Mouse (Mus musculus) intestine, embryonic 14.5 days (tissue): ENCODE results near the gene Spag6. TPM values are rescaled to one million over a fixed set of nuclear protein-coding genes. Genes with fewer than 3 reads are reported as not detected.
A peak's percentile ranks its signal among the peaks of the same experiment; 100 is the strongest.

Source experiments
- ATAC-seq: fragments of 200-750 bp; cut with Nextera tagmentation; replicated peaks from 2 replicates; pipeline ENCODE4 v1.8.0; 2017; ENCODE audit warnings: low read depth, moderate number of reproducible peaks, moderate TSS enrichment, moderate library complexity; ENCODE audit not compliant: low FRiP score, low TSS enrichment
- DNase-seq: peaks from one replicate; pipeline ENCODE4 v3.0.0-alpha.2; 2018; ENCODE audit warnings: low spot score
- H3K27ac ChIP-seq: fragments of 300-500 bp; sonication (generic); 2 replicates; pipeline ENCODE4 v1.5.1; 2014; ENCODE audit warnings: low read depth, mild to moderate bottlenecking, control low read depth
- H3K27me3 ChIP-seq: fragments of 300-500 bp; sonication (generic); replicated peaks from 2 replicates; pipeline ENCODE4 v1.6.1; 2014; ENCODE audit warnings: low read length, control low read depth; ENCODE audit not compliant: control insufficient read depth, insufficient read depth
- H3K36me3 ChIP-seq: fragments of 300-500 bp; sonication (generic); 2 replicates; pipeline ENCODE4 v1.6.1; 2014; ENCODE audit warnings: low read length, control low read depth; ENCODE audit not compliant: control insufficient read depth, insufficient read depth
- H3K4me1 ChIP-seq: fragments of 300-500 bp; sonication (generic); replicated peaks from 2 replicates; pipeline ENCODE4 v1.6.1; 2014; ENCODE audit warnings: low read length, control low read depth, mixed read lengths; ENCODE audit not compliant: control insufficient read depth, insufficient read depth
- H3K4me2 ChIP-seq: fragments of 300-500 bp; sonication (generic); 2 replicates; pipeline ENCODE4 v1.6.1; 2014; ENCODE audit warnings: low read length
- H3K4me3 ChIP-seq: fragments of 300-500 bp; sonication (generic); 2 replicates; pipeline ENCODE4 v1.5.1; 2014; ENCODE audit warnings: low read depth, low read length, control low read depth, mixed read lengths
- H3K9ac ChIP-seq: fragments of 300-500 bp; sonication (generic); 2 replicates; pipeline ENCODE4 v1.6.1; 2014; ENCODE audit warnings: mild to moderate bottlenecking, low read length
- H3K9me3 ChIP-seq: fragments of 300-500 bp; sonication (generic); 2 replicates; pipeline ENCODE4 v1.6.1; 2016; ENCODE audit warnings: low read length, control low read depth; ENCODE audit not compliant: control insufficient read depth
- WGBS: fragments of 180-500 bp; shearing (Covaris S2); extraction: QIAGEN DNeasy Blood & Tissue Kit; methylation state at CpG from one replicate; pipeline ENCODE4 v1.1.7; 2014; 5-methylcytosine and 5-hydroxymethylcytosine counted together
- polyA plus RNA-seq: library from polyadenylated mRNA; unstranded; fragments of >200 nt; fragmentation: Nextera tagmentation; extraction: Ambion mirVana; gene quantifications from 2 replicates; pipeline ENCODE4 v1.2.1, GENCODE M21; 2014

Spag6 gene
- not detected in 2 replicates for polyA plus RNA-seq

GRCm38 (mm10) chr2:18693871-18694610 is at the start of gene Spag6:
TSS of gene Spag6 (plus strand) at chr2:18694032.
- no peaks in the 10 kb centered on the region for H3K9me3 ChIP-seq
- no peaks in the 10 kb centered on the region for H3K36me3 ChIP-seq
- H3K9ac ChIP-seq = peak within 1 kb of the TSS; percentile 81
- peak within 1 kb of the TSS; percentile 12; the same call in 1 of the 2 replicates for H3K27ac ChIP-seq
- WGBS = under 1% methylated on average over 58 of the region's 61 CpGs
- H3K4me3 ChIP-seq = peak within 1 kb of the TSS; percentile 58
- H3K4me2 ChIP-seq = peak within 1 kb of the TSS; percentile 89
- peaks cover 14% of the 10 kb centered on the region for H3K4me1 ChIP-seq
- DNase-seq (peak; percentile 93), ATAC-seq (peak; percentile 78)
- peaks cover 91% of the 10 kb centered on the region for H3K27me3 ChIP-seq

- Histone ChIP-seq H3K9me3 (no peaks in the 10 kb centered on the region), H3K4me1 (no peaks in the 10 kb centered on the region), H3K4me2 (no peak overlapping the region), H3K9ac (no peak overlapping the region), H3K4me3 (no peak overlapping the region), H3K36me3 (no peaks in the 10 kb centered on the region), H3K27ac (no peak overlapping the region), H3K27me3 (no peaks in the 10 kb centered on the region)
- DNase-seq (peak; percentile 23), ATAC-seq (no peak)
- WGBS = 82% methylated on average over 3 of the region's 4 CpGs
Measured at GRCm38 (mm10) chr2:18648563-18648962, 45.3 kb upstream of the Spag6 start.

- Histone ChIP-seq H3K4me2 (no peak overlapping the region), H3K4me3 (no peak overlapping the region), H3K4me1 (no peaks in the 10 kb centered on the region), H3K9ac (no peak overlapping the region), H3K27ac (no peak overlapping the region), H3K27me3 (no peaks in the 10 kb centered on the region), H3K9me3 (no peaks in the 10 kb centered on the region), H3K36me3 (no peaks in the 10 kb centered on the region)
- no peak for DNase-seq
- no peak for ATAC-seq
- WGBS = 63% methylated on average over 5 of the region's 5 CpGs
Measured at GRCm38 (mm10) chr2:18654821-18655220, 39.0 kb upstream of the Spag6 start.

GRCm38 (mm10) chr2:18664003-18664402 is 29.8 kb upstream of the Spag6 start:
- Histone ChIP-seq H3K4me3 (no peak overlapping the region), H3K4me1 (no peaks in the 10 kb centered on the region), H3K9ac (no peak overlapping the region), H3K4me2 (no peak overlapping the region), H3K27ac (no peak overlapping the region), H3K36me3 (no peaks in the 10 kb centered on the region), H3K27me3 (no peaks in the 10 kb centered on the region), H3K9me3 (no peaks in the 10 kb centered on the region)
- ATAC-seq (no peak), DNase-seq (no peak)
- WGBS = 73% methylated on average over 3 of the region's 3 CpGs

- H3K9me3 ChIP-seq = no peaks in the 10 kb centered on the region
- H3K9ac ChIP-seq = no peak overlapping the region
- DNase-seq (no peak), ATAC-seq (no peak)
- WGBS = 54% methylated on average over 6 of the region's 6 CpGs
- H3K36me3 ChIP-seq = 0 out of 2 replicates have a peak, but pooled peaks cover 3% of the 10 kb centered on the region
- H3K27ac ChIP-seq = no peak overlapping the region
- H3K27me3 ChIP-seq = peaks cover 9% of the 10 kb centered on the region; the same call in 1 of the 2 replicates
- peaks cover 3% of the 10 kb centered on the region; the same call in 1 of the 2 replicates for H3K4me1 ChIP-seq
- H3K4me3 ChIP-seq = no peak overlapping the region
- no peak overlapping the region for H3K4me2 ChIP-seq
Measured at GRCm38 (mm10) chr2:18671041-18671440, 22.8 kb upstream of the Spag6 start.

GRCm38 (mm10) chr2:18672133-18672765 is 21.6 kb upstream of the Spag6 start, which contains the start of gene Commd3:
TSS of gene Commd3 (plus strand) at chr2:18672384.
- peak; percentile 98 for DNase-seq
- H3K27me3 ChIP-seq = peaks cover 9% of the 10 kb centered on the region; the same call in 1 of the 2 replicates
- 0 out of 2 replicates have a peak, but pooled peaks cover 3% of the 10 kb centered on the region for H3K36me3 ChIP-seq
- ATAC-seq = peak; percentile 85
- peak within 1 kb of the TSS; percentile 97 for H3K9ac ChIP-seq
- peak within 1 kb of the TSS; percentile 72 for H3K4me3 ChIP-seq
- H3K4me2 ChIP-seq = peak within 1 kb of the TSS; percentile 62
- WGBS = under 1% methylated on average over 91 of the region's 91 CpGs
- H3K27ac ChIP-seq = peak within 1 kb of the TSS; percentile 96
- H3K4me1 ChIP-seq = peaks cover 3% of the 10 kb centered on the region; the same call in 1 of the 2 replicates
- no peaks in the 10 kb centered on the region for H3K9me3 ChIP-seq

- H3K4me3 ChIP-seq = peak overlapping the region; percentile 72
- under 1% methylated on average over 11 of the region's 11 CpGs for WGBS
- peak; percentile 90 for DNase-seq
Measured at GRCm38 (mm10) chr2:18672766-18673164, 21.1 kb upstream of the Spag6 start.

GRCm38 (mm10) chr2:18673766-18674165 is 20.1 kb upstream of the Spag6 start:
- peaks cover 8% of the 10 kb centered on the region; the same call in 1 of the 2 replicates for H3K4me1 ChIP-seq
- no peak for DNase-seq
- no peak overlapping the region for H3K27ac ChIP-seq
- peaks cover 15% of the 10 kb centered on the region for H3K27me3 ChIP-seq
- peak overlapping the region; percentile 62 for H3K4me2 ChIP-seq
- 68% methylated on average over 4 of the region's 4 CpGs for WGBS
- ATAC-seq = no peak
- H3K9ac ChIP-seq = no peak overlapping the region
- H3K4me3 ChIP-seq = peak overlapping the region; percentile 72
- H3K36me3 ChIP-seq = 0 out of 2 replicates have a peak, but pooled peaks cover 3% of the 10 kb centered on the region
- H3K9me3 ChIP-seq = no peaks in the 10 kb centered on the region

More at GRCm38 (mm10) chr2:18672766-18673164, 21.1 kb upstream of the Spag6 start:
- peak overlapping the region; percentile 97 for H3K9ac ChIP-seq
- no peaks in the 10 kb centered on the region for H3K9me3 ChIP-seq
- H3K4me1 ChIP-seq = peaks cover 3% of the 10 kb centered on the region; the same call in 1 of the 2 replicates
- H3K27me3 ChIP-seq = peaks cover 9% of the 10 kb centered on the region; the same call in 1 of the 2 replicates
- peak overlapping the region; percentile 62 for H3K4me2 ChIP-seq
- H3K36me3 ChIP-seq = 0 out of 2 replicates have a peak, but pooled peaks cover 3% of the 10 kb centered on the region
- no peak for ATAC-seq
- H3K27ac ChIP-seq = peak overlapping the region; percentile 96
